Mouse (Mus musculus): ENCODE measurements at regions not wholly inside any gene's neighbourhood (a gene's known extent, or its start where the extent isn't known, plus 50 kb on each side); places are given as distances from the start of the nearest gene placed in this dataset.

GRCm38 (mm10) chr8:128026981-128027380 lies 331.4 kb upstream of the Nrp1 start:
- TF ChIP-seq MAFK (IDR thresholded peaks at IDR 0.05; ENCODE audit: insufficient read depth, low read depth, low read length) (no peak), HCFC1 (IDR thresholded peaks at IDR 0.05; ENCODE audit: borderline replicate concordance, insufficient read depth, low read length) (no peak), ZNF384 (IDR thresholded peaks at IDR 0.05; ENCODE audit: low read depth, low read length) (no peak), ZC3H11A (IDR thresholded peaks at IDR 0.05; ENCODE audit: borderline replicate concordance, low read depth, low read length) (no peak), CHD2 (IDR thresholded peaks at IDR 0.05; ENCODE audit: low read depth, low read length) (no peak)

All from ES-E14 (cell line).